Mouse (Mus musculus): ENCODE data around the gene Lrrc28. TPM values are rescaled to one million over a fixed set of nuclear protein-coding genes. Genes with fewer than 3 reads are reported as not detected.

Lrrc28 gene
- total RNA-seq, 2 experiments from 2014 or later, result 21.3 to 23.6 TPM

DNA sequence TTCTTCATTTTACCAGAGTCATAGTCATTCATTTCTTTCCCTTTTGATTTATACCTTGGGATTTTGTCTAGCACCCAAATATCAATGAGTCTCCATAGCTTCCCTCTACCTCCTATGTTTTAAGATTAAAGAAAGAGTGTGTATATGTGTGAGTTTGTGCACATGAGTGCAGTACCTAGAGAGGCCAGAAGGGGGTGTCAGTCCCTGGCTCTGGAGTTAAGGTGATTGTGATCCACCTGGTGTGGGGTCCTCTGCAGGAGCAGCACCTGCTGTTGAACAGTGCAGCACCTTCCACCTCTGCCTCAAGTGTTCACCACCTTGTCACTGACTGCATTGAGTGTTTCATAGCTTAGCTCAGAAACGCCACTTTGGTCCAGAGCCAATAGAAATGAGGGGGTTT, 25.9 kb upstream of the Lrrc28 start:
- no peak for DNase-seq
- no peak overlapping the region for H3K27ac ChIP-seq
- intact Hi-C loops (cut with DNase I), result loop anchor here (10.0 kb wide), 1 partner anchor 284 kb away; the partner anchor contains the start of gene Igf1r
- no peak overlapping the region for H3K4me3 ChIP-seq
- TF ChIP-seq CTCF (IDR thresholded peaks at IDR 0.05), result peak; percentile 36

DNA sequence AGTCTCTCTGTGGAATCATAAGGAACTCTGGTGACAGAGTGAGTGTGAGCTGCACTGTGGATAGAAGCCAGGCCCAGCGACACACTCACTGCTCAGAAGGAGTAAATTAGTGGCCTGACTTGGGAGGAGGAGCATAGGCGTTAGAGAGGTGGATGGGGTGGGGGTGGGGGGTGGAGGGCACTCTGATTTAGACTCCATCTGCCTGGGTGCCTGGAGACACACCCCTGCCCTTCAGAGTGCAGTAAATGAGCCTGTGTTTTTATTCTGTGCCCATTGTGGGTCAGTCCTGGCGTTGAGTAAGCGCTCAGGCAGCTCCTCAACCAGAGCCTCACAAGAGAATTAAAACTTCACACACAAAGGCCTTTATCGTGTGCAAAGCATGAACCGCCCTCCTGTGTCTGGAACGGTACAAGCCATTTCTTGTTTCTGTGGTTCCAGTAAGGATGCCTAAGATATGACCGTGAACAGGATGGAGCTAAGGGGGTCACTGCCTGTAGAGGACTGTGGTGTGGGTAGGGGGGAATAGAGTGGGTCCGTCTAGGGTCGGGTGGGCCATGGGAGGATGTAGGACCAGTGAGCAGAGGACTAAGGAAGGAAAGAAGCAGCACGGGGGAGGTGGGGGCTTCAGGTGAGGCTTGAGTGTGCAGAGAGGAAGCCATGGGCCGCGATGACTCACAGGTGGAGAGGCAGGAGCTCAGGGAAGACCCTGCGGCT, 19.1 kb upstream of the Lrrc28 start:
- Histone ChIP-seq H3K27ac (no peak overlapping the region), H3K4me3 (no peak overlapping the region)
- no peak for TF ChIP-seq CTCF (IDR thresholded peaks at IDR 0.05)
- no peak for DNase-seq
- intact Hi-C loops (cut with DNase I), result no loop called here

DNA sequence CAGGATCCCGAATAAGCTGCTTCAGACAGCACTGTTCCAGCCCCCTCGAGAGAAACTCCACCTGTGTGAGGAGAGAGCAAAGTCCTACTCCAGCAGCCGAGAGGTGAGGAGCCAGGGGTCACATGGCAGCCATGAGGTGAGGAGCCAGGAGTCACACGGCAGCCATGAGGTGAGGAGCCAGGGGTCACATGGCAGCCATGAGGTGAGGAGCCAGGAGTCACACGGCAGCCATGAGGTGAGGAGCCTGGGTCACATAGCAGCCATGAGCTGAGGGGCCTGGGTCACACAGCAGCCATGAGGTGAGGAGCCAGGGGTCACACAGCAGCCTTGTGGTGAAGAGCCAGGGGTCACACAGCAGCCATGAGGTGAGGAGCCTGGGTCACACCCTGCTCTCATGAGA, 17.4 kb upstream of the Lrrc28 start:
- no peak overlapping the region for H3K4me3 ChIP-seq
- intact Hi-C loops (cut with DNase I), result no loop called here
- TF ChIP-seq CTCF (IDR thresholded peaks at IDR 0.05), result no peak
- no peak overlapping the region for H3K27ac ChIP-seq
- DNase-seq, result no peak

- peak; percentile 23; the same call in 1 of the 2 replicates for TF ChIP-seq CTCF (IDR thresholded peaks at IDR 0.05)
- intact Hi-C loops (cut with DNase I), result no loop called here
- Histone ChIP-seq H3K4me3 (no peak overlapping the region), H3K27ac (peak overlapping the region; percentile 28)
- DNase-seq, result no peak
Observed at GRCm38 (mm10) chr7:67658110-67658509, 13.0 kb upstream of the Lrrc28 start.

- intact Hi-C loops (cut with DNase I), result no loop called here
- no peak overlapping the region for H3K27ac ChIP-seq
- H3K4me3 ChIP-seq, result no peak overlapping the region
- no peak for DNase-seq
- TF ChIP-seq CTCF (IDR thresholded peaks at IDR 0.05), result no peak
Observed at GRCm38 (mm10) chr7:67655186-67655585, 10.1 kb upstream of the Lrrc28 start.

DNA sequence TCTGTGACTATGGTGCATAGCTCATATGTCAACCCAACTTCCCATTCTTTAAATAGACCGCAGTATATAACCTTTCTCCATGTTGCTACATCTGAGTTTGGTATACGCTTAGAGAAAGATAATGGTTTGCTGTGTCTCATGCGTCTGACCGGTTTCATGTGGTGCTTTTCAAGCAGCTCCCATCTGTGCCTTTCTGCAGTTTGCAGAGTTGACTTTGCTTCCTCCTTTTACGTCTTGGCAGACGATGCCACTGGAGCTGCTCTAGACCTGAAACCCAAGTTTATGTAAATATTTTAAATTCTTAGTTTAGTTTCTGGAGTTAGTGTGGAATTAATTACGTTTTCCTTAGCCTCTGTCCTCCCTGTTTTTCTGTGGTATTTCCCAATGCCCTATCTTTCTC, 9.6 kb upstream of the Lrrc28 start:
- TF ChIP-seq CTCF (IDR thresholded peaks at IDR 0.05), result no peak
- DNase-seq, result no peak

GRCm38 (mm10) chr7:67652211-67652610, 7.1 kb upstream of the Lrrc28 start:
- no peak for TF ChIP-seq CTCF (IDR thresholded peaks at IDR 0.05)
- no peak for DNase-seq
- Histone ChIP-seq H3K27ac (no peak overlapping the region), H3K4me3 (no peak overlapping the region)
- intact Hi-C loops (cut with DNase I), result no loop called here

More for the DNA sequence above, 9.6 kb upstream of the Lrrc28 start:
- intact Hi-C loops (cut with DNase I), result no loop called here
- no peak overlapping the region for H3K27ac ChIP-seq
- no peak overlapping the region for H3K4me3 ChIP-seq

DNA sequence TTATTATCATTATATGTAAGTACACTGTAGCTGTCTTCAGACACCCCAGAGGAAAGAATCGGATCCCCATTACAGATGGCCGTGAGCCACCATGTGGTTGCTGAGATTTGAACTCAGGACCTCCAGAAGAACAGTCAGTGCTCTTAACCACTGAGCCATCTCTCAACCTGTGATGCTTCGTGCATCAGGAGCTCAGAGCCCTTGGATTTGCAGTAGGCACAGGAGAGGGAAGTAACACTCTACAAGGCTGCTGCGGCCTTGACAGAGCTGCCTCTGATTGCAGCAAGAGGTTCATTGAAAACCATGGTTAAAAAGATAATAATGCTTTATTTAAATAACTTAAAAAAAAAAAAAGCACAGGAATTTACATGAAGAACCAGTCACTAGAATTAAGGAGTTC, 3.3 kb upstream of the Lrrc28 start:
- peak overlapping the region; percentile 95 for H3K4me3 ChIP-seq
- TF ChIP-seq CTCF (IDR thresholded peaks at IDR 0.05), result no peak
- peak overlapping the region; percentile 97; the same call in 1 of the 2 replicates for H3K27ac ChIP-seq
- intact Hi-C loops (cut with DNase I), result loop anchor here (10.0 kb wide), 1 partner anchor 954 kb away; no protein-coding TSS in a partner anchor
- no peak for DNase-seq

- H3K4me3 ChIP-seq, result peak within 1 kb of the TSS; percentile 95
- intact Hi-C loops (cut with DNase I), result loop anchor here (10.0 kb wide), 1 partner anchor 952 kb away; no protein-coding TSS in a partner anchor
- TF ChIP-seq CTCF (IDR thresholded peaks at IDR 0.05), result no peak
- DNase-seq, result no peak
- peak within 1 kb of the TSS; percentile 97 for H3K27ac ChIP-seq
Observed at GRCm38 (mm10) chr7:67647277-67647676, 2.2 kb upstream of the Lrrc28 start, which contains the start of gene Ttc23. Ttc23 (plus strand) TSS chr7:67647410.

DNA sequence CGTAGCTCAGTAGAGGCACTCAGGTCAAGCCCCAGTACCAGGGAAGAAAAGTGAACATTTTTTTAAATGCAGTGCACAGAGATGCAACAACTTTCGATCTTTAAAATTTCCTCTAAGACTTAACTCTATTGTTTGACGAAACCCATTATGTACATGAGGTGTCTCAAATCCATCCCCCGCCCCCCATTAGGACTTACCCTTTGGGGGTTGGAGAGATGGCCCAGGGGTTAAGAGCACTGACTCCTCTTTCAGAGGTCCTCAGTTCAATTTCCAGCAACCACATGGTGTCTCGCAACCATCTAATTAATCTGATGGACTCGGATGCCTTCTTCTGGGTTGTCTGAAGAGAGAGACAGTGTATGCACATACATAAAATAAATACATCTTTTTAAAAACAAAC, 1.1 kb upstream of the Lrrc28 start:
- Histone ChIP-seq H3K4me3 (peak overlapping the region; percentile 95), H3K27ac (peak overlapping the region; percentile 97)
- no peak for DNase-seq
- TF ChIP-seq CTCF (IDR thresholded peaks at IDR 0.05), result no peak
- intact Hi-C loops (cut with DNase I), result loop anchor here (10.0 kb wide), 1 partner anchor 951 kb away; no protein-coding TSS in a partner anchor

DNA sequence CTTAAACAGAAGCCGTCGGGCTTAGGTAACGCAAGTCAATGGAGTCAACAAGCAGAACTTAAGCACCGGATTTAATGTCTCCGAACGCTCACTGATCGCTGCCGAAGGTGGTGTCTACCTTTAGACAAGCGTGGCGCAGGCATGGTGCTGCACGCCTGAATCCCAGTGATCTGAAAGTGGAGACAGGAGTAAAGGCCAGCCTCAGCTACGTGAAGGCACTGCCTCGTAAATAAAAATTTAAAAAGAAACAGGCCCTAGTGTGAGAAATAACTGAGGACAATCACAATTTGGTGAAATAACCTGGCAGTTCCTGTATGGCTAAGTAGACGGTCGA, 580 bp upstream of the Lrrc28 start:
- DNase-seq, result no peak
- Histone ChIP-seq H3K27ac (peak overlapping the region; percentile 97), H3K4me3 (peak overlapping the region; percentile 95)
- intact Hi-C loops (cut with DNase I), result loop anchor here (10.0 kb wide), 1 partner anchor 951 kb away; no protein-coding TSS in a partner anchor
- no peak for TF ChIP-seq CTCF (IDR thresholded peaks at IDR 0.05)

GRCm38 (mm10) chr7:67644291-67644690, 777 bp downstream of the Lrrc28 start:
- intact Hi-C loops (cut with DNase I), result loop anchor here (10.0 kb wide), 1 partner anchor 949 kb away; no protein-coding TSS in a partner anchor
- no peak for DNase-seq
- H3K27ac ChIP-seq, result peak overlapping the region; percentile 92
- TF ChIP-seq CTCF (IDR thresholded peaks at IDR 0.05), result no peak
- H3K4me3 ChIP-seq, result peak overlapping the region; percentile 95

- no peak for DNase-seq
- TF ChIP-seq CTCF (IDR thresholded peaks at IDR 0.05), result no peak
- intact Hi-C loops (cut with DNase I), result loop anchor here (10.0 kb wide), 1 partner anchor 948 kb away; no protein-coding TSS in a partner anchor
- H3K27ac ChIP-seq, result no peak overlapping the region
- no peak overlapping the region for H3K4me3 ChIP-seq
Observed at GRCm38 (mm10) chr7:67642955-67643354, 2.1 kb downstream of the Lrrc28 start.

Measured in gastrocnemius, adult 2 months (tissue).